Comparison of ENCODE assay signal across 23 mouse cellular contexts in the genomic region with DNA sequence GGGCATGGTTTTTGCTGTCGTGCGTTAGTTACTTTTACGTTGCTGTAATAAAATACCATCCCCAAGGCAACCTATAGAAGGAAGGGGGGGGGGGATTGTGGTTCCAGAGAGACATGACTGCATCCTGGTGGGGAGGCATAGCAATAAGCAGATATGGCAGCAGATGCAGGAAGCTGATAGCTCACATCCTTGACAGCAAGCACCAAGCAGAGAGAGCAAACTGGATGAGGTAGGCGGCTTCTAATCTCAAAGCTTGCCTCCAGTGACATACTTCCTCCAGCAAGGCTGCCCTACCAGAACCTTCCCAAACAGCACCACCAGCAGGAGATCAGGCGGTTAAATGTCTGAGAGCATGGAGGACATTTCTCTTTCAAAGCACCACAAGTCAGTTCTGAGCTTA. TPM values are rescaled to one million over a fixed set of nuclear protein-coding genes. Genes with fewer than 3 reads are reported as not detected.
A peak's percentile ranks its signal among the peaks of the same experiment; 100 is the strongest.
DNase-seq lines count a peak whose midpoint lies in the region; ATAC-seq and TF ChIP-seq lines count a peak whose summit lies in the region.
"Had no signal": no experiment of that assay in that cellular context is flagged by ENCODE, and none has a peak within 500 bp of the region (broad histone marks: within the 10 kb centered on the region; RNA-seq: fewer than 3 reads in every experiment).

No protein-coding gene starts in this region.

- intact Hi-C loops in gastrocnemius, adult 2 months (cut with DNase I): loop anchor here (5.0 kb wide), 1 partner anchor 97 kb away; no protein-coding TSS in a partner anchor

- no peak overlapping the region for H3K4me3 ChIP-seq in liver, embryonic 13.5 days (replicated peaks)
- no peak overlapping the region for H3K4me3 ChIP-seq in cerebellum, adult 2 months (replicated peaks; ENCODE audit: insufficient read depth, low read depth, low read length)
- no peak overlapping the region for H3K4me3 ChIP-seq in gastrocnemius, adult 2 months
- H3K4me3 ChIP-seq: erythroblast, embryonic 14.5 days; hindbrain, embryonic 12.5 days; limb, embryonic 12.5 days; stomach, embryonic 15.5 days had no signal

- no peak overlapping the region for H3K27ac ChIP-seq in liver, embryonic 13.5 days
- H3K27ac ChIP-seq in cerebellum, adult 2 months (ENCODE audit: insufficient read depth, low read length): no peak overlapping the region
- no peak overlapping the region for H3K27ac ChIP-seq in gastrocnemius, adult 2 months
- H3K27ac ChIP-seq: hindbrain, embryonic 12.5 days; limb, embryonic 12.5 days; stomach, embryonic 15.5 days had no signal

- no peaks in the 10 kb centered on the region for H3K9me3 ChIP-seq in liver, embryonic 13.5 days (replicated peaks)
- H3K9me3 ChIP-seq: G1E; hindbrain, embryonic 12.5 days; limb, embryonic 12.5 days; stomach, embryonic 15.5 days had no signal

- WGBS in liver, embryonic 13.5 days (ENCODE audit: insufficient replicate concordance): 51% methylated on average over 5 of the region's 5 CpGs
- 93% methylated on average over 5 of the region's 5 CpGs for WGBS in cerebellum, adult 2 months

- H3K27me3 ChIP-seq in liver, embryonic 13.5 days: peaks cover 35% of the 10 kb centered on the region
- H3K27me3 ChIP-seq in cerebellum, adult 2 months (ENCODE audit: control insufficient read depth, insufficient read depth, low read length): no peaks in the 10 kb centered on the region
- H3K27me3 ChIP-seq: hindbrain, embryonic 12.5 days; stomach, embryonic 15.5 days had no signal

- no peak overlapping the region for H3K9ac ChIP-seq in liver, embryonic 13.5 days
- H3K9ac ChIP-seq: forebrain, postnatal 0 days; hindbrain, embryonic 12.5 days; limb, embryonic 12.5 days; lung, embryonic 14.5 days; stomach, embryonic 15.5 days had no signal

- peak; percentile 5 for DNase-seq in spleen, adult 12 weeks (ENCODE audit: low spot score)
- DNase-seq in spleen, postnatal 4 days (ENCODE audit: low spot score in 2 of 2): no peak
- DNase-seq in liver, embryonic 13.5 days: peak; percentile 9
- DNase-seq in naive thymus-derived CD4-positive, alpha-beta T cell, adult 2 months (ENCODE audit: low read depth): peak; percentile 43
- DNase-seq in right cerebral cortex, postnatal 4 days: no peak
- DNase-seq in cerebellum, adult 2 months: no peak
- DNase-seq in gastrocnemius, adult 2 months: no peak
- DNase-seq: adrenal gland, postnatal 10 days; cerebellum, adult 11 months; cerebellum, postnatal 36 days; forebrain, postnatal 0 days; heart, postnatal 10 days; lung, embryonic 14.5 days; lung, postnatal 4 days; midbrain, embryonic 14.5 days; thymus, adult 2 months had no signal

- H3K36me3 ChIP-seq in liver, embryonic 13.5 days: no peaks in the 10 kb centered on the region
- H3K36me3 ChIP-seq: G1E; hindbrain, embryonic 12.5 days; limb, embryonic 12.5 days; stomach, embryonic 15.5 days had no signal

- TF ChIP-seq CTCF in cerebellum, adult 2 months (IDR thresholded peaks at IDR 0.05; ENCODE audit: borderline replicate concordance, insufficient read depth, low read depth, low read length): no peak
- no peak for TF ChIP-seq CTCF in gastrocnemius, adult 2 months (IDR thresholded peaks at IDR 0.05)

- TF ChIP-seq POLR2A in cerebellum, adult 2 months (IDR thresholded peaks at IDR 0.05; ENCODE audit: borderline replicate concordance, insufficient read depth, low read length): no peak

- peak; percentile 37 for ATAC-seq in common myeloid progenitor, adult 5-6 weeks (replicated peaks; ENCODE audit: low read depth, poor library complexity, severe bottlenecking)
- ATAC-seq in liver, embryonic 13.5 days (ENCODE audit: low read depth): peak; percentile 49
- ATAC-seq: forebrain, postnatal 0 days had no signal

- peaks cover 39% of the 10 kb centered on the region for H3K4me1 ChIP-seq in liver, embryonic 13.5 days (replicated peaks)
- H3K4me1 ChIP-seq in cerebellum, adult 2 months (ENCODE audit: control insufficient read depth, insufficient read depth, low read length): no peaks in the 10 kb centered on the region

- H3K4me2 ChIP-seq in liver, embryonic 13.5 days: no peak overlapping the region
- H3K4me2 ChIP-seq: heart, embryonic 11.5 days; hindbrain, embryonic 12.5 days; limb, embryonic 12.5 days; lung, embryonic 14.5 days; stomach, embryonic 15.5 days had no signal

RNA-seq across cellular contexts. Expression of a gene that starts 60.0 kb away (rescaled TPM):
- 6.6 and 8.9 TPM in 2 replicates for total RNA-seq in common myeloid progenitor, adult 5-6 weeks (2017)
- 7.1 and 9.4 TPM in 2 replicates for polyA plus RNA-seq in liver, embryonic 13.5 days (2015; fragmentation: Nextera tagmentation; extraction: Ambion mirVana)
- polyA plus RNA-seq in cerebellum, adult 2 months (2012; rRNA removed): 56.6 and 76.5 TPM in 2 replicates
- 1 to 10 TPM in 1 of 2 experiments, under 1 TPM in 1; 0.61 to 7.8 TPM for total RNA-seq in gastrocnemius, adult 2 months (2021)
- total RNA-seq: G1E had no signal
- polyA plus RNA-seq: G1E had no signal

Comparison
In these comparisons a context has a peak if more than half of its experiments do, and no peak if none do; other contexts are left out.
1. DNase-seq: peak in spleen, adult 12 weeks (single experiment), liver, embryonic 13.5 days (single experiment) and naive thymus-derived CD4-positive, alpha-beta T cell, adult 2 months (single experiment); none in spleen, postnatal 4 days (0 of 2), right cerebral cortex, postnatal 4 days (single experiment), cerebellum, adult 2 months (0 of 2) and gastrocnemius, adult 2 months (single experiment).